Mouse (Mus musculus): ENCODE data around the gene Iscu.
"Not testable (repeated sequence)": the region's sequence is repeated elsewhere in the genome, so short reads cannot be mapped to it uniquely, and the experiment has no call there.

Gene Iscu

DNA sequence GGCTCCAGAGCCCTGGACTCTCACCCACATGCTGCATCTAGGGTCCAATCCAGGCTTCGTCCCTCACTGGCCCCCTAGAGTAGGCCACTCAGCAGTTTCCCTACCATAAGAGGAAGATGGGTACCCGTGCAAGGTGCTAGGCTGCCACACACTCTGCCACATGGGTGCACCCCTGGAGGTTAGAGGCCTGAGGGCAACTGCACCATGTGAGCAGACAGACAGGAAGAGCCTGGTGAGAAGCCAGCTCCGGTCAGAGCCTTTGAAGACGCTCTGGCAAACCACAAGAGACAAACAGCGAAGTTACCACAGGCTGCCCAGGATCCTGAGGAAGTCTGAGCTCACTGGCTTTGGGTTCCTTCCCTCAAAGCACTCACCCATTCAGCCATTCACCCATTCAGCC is 14.4 kb downstream of the Iscu start:
- peak; percentile 42 to 53 for DNase-seq (ENCODE audit: low spot score in 2 of 2)

DNA sequence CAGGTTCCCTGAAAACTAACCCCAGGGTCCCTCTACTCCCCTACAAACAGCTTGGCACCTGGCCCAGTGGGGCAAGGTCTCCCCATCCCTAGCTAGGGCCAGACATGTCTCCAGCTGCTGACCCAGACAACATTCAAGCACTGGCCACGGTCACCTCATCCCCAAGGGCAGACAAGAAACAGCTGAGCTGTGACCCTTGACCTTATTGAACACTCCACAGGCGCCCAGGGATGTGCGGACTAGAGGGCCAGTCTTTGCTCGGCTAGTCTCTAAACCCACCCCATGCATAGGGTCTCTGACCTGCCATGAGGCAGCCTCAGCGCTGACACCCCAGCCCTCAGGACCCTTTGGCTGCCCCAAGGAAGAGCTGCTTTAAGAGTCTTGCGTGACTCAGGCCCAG is 16.1 kb downstream of the Iscu start:
- DNase-seq (ENCODE audit: low spot score in 2 of 2): no peak

DNA sequence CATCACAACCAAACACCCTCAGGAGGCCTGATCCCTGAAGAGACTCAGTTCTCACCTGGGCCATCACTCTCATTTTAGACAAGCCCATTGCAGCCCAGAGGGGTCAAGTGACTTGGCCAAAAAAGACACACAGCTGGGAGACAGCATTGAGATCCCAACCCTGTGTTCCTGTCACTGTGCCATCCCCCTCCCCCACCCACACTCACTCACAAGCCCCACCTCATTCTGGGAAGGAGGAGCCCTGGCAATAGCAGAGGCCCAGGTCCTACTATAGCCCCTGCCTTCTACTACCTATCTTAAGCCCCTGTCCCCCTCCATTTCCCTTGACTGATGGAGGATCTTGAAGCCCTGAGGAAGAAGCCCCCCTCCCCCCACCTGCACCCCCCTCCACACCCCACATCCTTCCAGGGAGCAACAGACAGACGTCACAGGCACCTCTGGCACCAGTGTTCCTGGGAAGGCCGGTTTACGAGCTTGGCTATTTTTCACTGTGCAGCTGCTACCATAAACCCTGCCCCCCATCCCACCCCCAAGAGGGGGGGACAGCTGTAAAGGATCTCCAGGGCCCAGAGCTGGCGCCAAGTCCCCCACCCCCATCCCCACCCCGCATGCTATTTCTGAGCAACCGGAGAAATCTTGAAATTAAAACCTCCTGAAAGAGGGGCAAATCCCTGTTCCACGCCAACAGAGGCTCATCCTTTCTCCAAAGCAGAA is 16.7 kb downstream of the Iscu start:
- DNase-seq (ENCODE audit: low spot score in 2 of 2): no peak

- DNase-seq (ENCODE audit: low spot score in 2 of 2): no peak
Measured at GRCm38 (mm10) chr5:113790453-113791196, 18.1 kb downstream of the Iscu start.

DNA sequence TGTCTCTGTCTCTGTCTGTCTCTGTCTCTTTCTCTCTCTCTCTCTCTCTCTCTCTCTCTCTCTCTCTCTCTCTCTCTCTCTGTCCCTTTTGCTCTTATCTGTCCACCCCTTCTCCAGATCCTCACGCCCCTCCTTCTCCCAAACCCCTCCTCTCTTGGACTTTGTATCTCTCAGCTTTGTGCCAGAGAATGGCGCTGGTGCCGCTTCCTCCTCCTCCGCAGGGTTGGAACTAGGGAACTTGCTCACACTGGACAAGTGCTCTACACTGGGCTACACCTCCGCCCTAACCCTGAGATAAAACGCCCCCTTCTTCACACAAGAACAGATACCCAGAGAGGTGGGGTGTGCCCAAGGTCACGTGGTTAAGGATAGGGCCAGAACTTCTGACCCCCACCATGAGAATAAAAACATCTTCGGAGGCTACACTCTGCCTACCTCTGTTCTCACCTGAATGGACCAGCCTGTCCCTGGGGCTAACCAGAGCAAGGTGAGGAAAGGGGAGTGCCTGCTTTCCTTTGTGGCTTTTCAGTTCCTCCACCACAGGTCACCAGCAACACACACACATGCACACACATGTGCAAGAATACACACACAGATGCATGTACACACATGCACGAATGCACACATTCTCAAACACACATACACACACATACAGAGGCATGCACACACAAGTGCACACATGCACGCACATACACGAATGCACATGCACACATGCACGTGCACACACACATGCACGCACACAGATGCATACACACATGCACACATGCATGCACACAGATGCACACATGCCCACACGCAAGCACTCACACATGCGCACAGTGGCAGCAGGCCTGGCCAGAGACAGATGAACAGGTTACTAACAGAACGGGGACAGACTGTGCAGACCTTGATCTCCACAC is 18.9 kb downstream of the Iscu start:
- DNase-seq (ENCODE audit: low spot score in 2 of 2): no peak

GRCm38 (mm10) chr5:113796401-113797148 is 24.0 kb downstream of the Iscu start:
- no peak for DNase-seq (ENCODE audit: low spot score in 2 of 2)

GRCm38 (mm10) chr5:113797149-113797882 is 24.8 kb downstream of the Iscu start:
- no peak for DNase-seq (ENCODE audit: low spot score in 2 of 2)

DNA sequence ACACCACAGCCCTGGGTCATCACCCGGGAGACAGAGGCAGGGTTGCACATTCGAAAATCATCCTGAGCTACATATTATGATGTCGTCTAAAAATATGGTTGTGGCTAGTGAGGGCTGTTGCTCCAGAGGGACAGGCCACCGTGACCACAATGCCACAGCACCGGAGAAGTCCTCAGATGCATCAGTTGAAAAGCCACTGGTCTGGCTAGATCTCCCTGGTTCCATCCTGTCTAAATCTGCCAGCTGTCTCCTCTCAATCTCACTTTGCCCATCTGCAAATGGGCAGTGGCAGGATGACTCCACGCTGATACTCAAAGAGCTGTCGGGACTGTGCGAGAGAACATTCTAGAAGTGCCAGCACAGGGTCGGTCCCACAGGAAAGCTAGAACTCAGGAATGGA is 26.0 kb downstream of the Iscu start:
- no peak for DNase-seq (ENCODE audit: low spot score in 2 of 2)

GRCm38 (mm10) chr5:113799691-113800090 is 27.1 kb downstream of the Iscu start:
- DNase-seq (ENCODE audit: low spot score in 2 of 2): no peak

DNA sequence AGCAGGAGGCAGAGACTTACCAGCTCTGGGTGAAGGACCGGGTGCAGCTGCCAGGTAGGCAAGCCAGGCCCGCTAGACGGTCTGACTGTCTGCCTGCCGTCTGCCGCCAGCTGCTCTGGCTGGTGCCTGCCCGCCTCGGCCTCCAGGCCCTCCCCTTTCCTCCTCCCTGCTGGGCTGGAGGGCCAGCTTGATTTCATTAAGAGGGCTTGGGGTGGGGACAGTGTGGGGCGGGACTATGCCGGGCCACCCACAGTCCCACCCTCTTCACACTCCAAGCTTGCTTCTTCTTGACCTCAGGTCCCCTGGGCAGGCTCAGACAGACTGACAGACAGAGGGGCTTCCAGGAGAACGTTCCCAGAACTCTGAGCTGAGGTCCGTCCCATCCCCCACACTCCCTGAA is 27.7 kb downstream of the Iscu start, which contains the start of gene Tmem119:
Tmem119 (minus strand) TSS at position 237 of the 400 bp plus-strand sequence.
- no peak for DNase-seq (ENCODE audit: low spot score in 2 of 2)

DNA sequence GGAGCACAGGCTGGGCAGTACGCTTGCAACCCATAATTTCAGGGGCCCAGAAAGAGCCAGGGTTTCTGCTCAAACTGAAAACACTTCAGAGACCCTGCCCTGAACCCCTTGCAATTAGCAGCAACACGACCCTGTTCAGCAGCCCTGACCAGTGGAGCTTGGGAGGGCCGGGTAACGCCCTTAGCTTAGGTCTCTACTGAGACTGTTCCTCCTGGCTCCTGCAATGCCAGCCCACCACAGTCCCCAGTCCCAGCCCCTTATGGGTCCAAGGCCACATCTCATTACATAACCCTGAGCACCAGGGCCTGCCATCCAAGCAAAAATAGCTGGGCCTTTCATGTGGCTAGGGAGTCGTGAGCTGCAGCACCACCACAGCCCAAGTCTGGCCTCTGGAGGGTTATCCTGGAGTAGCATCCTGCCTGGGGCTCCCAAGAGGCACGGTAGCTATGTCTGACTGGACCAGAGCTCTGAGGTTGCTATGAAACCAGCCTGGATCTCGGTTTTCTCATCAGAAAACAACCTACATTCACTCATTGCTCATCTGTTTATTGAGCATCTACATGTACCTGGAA is 31.9 kb downstream of the Iscu start:
- no peak for DNase-seq (ENCODE audit: low spot score in 2 of 2)

DNA sequence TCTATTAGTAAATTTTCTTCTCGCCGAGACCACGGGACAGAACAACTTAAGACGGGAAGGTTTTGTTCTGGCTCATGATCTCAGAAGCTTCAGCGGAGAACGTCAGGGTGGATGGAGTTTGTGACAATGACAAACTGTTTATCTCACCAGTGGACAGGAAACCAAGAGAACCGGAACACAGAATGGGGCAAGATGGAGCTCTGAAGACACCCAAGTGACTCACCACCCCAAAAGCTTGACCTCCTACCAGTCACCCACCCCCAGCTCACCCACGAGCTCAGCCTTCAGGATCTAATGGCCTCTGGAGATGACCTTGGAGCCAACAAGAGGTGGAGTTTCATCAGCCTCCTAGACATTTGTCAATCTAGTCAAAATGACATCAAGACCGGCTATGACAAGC is 32.8 kb downstream of the Iscu start:
- peak in 1 of 2 experiments; percentile 63 for DNase-seq (ENCODE audit: low spot score in 2 of 2)

GRCm38 (mm10) chr5:113806414-113806813 is 33.9 kb downstream of the Iscu start:
- DNase-seq (ENCODE audit: low spot score in 2 of 2): peak in 1 of 2 experiments; percentile 45

- DNase-seq (ENCODE audit: low spot score in 2 of 2): no peak
Measured at GRCm38 (mm10) chr5:113807712-113808111, 35.2 kb downstream of the Iscu start.

DNA sequence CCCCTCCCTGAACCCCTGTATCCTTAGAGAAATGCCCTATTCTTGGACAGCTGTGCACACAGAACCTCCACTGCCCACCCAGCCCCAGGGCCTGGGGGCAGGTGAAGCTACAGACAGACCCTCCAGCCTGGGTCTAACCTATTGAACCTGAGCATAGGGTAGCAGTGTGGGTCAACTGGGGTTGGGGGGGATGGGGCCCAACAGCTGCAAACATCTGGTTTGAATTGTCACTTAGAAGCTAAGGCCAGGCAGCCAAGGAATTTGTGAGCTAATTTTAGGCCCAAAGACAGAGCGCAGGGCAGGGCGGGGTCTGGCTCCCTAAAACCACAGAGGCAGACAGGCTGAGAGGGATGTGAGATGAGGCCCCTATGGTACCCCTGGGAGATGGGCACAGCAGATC is 35.6 kb downstream of the Iscu start:
- DNase-seq (ENCODE audit: low spot score in 2 of 2): no peak

GRCm38 (mm10) chr5:113810111-113810510 is 37.6 kb downstream of the Iscu start:
- DNase-seq (ENCODE audit: low spot score in 2 of 2): no peak

- DNase-seq (ENCODE audit: low spot score in 2 of 2): not testable (repeated sequence)
Measured at GRCm38 (mm10) chr5:113811824-113812420, 39.4 kb downstream of the Iscu start.

GRCm38 (mm10) chr5:113812638-113813037 is 40.1 kb downstream of the Iscu start:
- no peak for DNase-seq (ENCODE audit: low spot score in 2 of 2)

DNA sequence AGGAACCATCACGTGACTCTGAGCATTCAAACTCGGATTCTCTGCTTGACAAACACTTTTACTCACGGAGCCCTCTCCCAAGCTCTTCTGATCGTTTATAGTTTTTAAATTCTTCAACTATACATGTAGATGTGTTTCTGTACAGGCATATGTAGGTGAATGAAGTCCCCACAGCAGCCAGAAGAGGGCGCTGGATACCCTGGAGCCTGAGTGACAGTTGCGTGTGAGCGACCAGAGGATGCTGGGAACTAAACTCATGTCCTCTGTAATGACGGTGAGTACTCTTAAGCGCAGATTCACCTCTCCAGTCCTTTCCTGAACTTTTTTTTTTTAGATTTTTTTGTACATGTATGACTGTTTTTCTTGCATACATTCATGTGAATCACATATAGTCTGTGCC is 41.1 kb downstream of the Iscu start:
- DNase-seq (ENCODE audit: low spot score in 2 of 2): peak in 1 of 2 experiments; percentile 62

All from natural killer cell, adult 2 months (primary cell).